Mouse (Mus musculus) thymus, postnatal 14 days (tissue): ENCODE data around the gene Bmpr1b.

Source experiments
- DNase-seq: peaks from one replicate; pipeline ENCODE4 v3.0.0; 2021

The Bmpr1b gene

DNA sequence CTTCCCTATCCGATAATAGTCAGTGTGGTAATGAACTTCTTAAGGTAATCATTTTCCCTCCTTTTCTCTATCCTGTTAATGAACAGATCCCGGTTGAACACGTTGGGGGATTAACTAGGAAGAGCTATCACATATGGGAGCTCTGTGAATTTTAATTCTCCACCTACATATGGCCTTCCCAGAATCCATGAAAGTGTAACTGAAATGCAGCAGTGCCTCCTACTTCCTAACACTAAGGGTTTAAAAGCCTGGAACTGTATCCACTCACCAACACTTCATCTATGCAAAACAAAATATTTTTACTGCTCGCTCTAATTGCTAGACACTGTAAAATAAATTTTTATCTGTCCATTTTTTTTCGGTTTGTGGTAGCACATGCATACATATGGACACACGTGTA, 63.0 kb downstream of the Bmpr1b start:
- no peak for DNase-seq

DNA sequence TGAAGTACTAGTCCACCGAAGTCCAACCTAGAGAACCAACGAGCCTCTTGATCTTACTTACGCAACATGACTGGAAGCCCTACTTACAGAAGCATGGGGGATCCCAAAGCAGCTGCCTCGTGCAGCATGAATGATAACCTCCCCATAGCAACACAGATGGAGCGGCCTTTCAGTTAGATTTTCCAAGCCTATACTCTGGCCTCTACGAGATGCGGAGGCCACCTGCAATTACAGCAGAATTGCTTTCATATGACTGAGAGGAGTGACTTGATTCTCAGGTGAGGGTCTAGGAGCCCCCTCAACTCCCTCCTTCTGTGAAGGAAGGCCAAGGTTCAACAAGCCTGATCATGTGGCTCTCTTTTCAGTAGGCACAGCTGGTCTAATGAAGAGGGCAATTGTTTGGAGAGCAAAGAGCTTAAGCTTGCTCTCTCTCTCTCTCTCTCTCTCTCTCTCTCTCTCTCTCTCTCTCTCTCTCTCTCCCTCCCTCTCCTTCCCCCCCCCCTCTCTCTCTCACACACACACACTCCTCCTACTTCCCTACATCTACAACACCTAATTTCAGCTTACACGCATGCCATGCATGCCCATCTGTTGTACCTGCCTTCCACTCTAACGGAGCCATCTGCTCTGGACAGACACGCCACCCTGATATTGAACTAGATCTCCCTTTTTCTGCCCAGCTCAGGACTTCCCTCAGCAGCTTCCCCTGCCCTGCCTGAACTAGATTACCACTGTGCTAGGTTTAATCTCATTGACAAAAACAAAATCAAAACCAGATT, 65.0 kb downstream of the Bmpr1b start:
- DNase-seq = no peak

DNA sequence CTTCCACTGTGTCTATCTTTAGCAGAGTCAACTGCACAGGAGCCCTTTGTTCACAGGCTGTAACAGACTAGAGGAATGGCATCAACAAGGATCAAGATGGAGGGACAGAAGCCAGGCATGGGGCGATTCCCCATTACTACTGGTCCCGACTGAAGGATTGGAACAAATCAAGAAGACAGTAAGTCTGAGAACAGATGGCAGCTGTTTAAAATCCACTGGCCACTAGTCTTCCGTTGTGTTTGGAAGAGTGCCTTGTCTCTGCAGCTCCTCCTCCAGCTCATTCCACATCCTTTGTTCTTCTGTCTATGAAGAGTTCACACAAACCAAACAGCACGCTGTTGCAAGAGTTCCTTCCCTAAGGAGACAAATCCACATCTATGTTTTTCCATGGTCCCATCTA, 65.6 kb downstream of the Bmpr1b start:
- DNase-seq = no peak

DNA sequence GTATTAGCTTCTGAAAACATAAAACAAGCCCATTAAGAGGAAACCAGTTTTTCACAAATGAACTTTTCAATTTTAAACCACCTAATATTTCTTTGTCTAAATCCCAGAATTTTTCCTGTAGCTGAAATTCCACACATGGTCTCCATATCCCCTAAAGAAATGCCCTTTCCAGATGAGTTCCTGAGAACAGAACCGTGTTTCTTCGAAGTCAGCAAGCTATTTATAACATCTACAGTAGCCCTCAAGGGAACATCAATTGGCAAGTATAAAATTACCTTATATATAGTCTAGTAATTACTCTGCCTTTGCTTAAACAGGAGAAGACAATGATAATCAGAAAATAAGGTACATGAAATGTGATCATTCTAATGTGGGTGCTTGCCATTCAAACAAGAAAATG, 70.1 kb downstream of the Bmpr1b start:
- no peak for DNase-seq

DNA sequence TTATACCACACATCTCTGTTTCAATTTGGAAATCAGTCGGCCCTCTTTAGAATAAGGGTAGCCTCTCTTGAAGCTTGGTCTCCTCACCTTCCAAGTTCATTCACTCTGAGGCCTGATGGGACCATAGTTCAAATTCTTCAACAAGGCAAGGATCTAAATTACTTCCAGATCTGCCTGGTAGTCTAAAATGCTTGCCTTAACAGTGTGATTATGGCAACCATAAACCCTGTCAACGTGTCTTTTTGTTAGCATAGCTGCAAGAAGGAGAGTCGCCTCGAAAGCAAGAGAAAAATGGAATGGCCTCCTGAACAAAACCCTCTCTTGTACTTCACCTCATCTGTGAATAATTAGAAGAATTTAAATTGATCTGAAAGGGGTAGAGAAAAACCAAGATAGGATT, 75.2 kb downstream of the Bmpr1b start:
- DNase-seq = no peak

DNA sequence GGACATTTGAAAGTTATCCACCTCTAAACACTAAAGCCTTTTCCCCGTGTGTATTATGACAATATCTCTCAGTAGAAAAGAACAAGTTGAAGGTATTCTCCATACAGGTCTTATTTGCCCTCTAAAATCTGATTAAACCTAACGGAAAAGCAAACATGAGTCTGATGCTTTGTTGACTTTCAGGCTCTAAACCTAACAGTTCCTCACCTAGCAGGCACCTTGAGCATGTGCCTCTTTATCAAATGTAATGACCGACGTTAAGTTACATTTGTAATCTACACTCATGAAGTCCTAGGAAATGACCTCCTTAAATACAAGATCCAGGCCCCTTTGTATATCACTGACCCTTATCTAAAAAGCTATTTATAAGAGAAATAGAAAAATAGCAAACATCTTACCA, 79.5 kb downstream of the Bmpr1b start:
- DNase-seq = no peak

DNA sequence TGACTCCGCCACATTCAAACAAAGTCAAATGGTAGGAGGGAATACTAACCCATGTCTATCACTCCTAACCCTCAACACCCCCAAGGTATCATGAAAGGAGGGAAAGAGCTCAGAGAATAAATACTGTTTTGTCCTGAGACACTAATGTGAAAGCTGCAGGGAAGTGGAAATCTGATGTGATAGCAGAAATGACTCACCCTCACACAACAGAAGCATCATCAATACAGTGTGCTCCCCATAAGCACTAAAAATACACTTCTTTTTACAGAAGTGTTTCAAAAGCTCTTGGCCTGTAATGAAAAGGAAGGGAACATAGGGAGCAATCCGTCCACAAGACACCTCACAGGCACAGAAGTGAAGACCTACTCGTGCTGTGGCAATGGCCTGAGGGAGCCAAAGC, 83.3 kb downstream of the Bmpr1b start:
- DNase-seq = no peak

DNA sequence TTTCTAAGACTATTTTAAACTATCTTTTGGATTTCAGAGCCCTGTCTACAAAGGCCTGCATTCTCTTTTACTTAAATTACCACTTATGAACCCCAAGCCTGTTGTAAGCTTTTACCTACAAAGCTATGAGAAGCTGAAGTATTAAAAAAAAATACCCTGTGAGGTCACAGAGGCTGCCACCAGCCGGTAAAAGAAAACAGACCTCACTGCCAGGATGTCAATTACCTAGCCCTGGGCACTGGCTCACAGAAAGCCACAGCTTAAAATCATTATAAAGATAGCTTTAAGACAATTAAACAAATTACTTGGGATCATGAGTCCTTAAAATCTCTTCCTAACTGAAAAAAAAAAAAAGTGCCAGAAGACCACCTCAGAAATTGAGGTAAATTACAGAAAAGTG, 85.1 kb downstream of the Bmpr1b start:
- DNase-seq = no peak

DNA sequence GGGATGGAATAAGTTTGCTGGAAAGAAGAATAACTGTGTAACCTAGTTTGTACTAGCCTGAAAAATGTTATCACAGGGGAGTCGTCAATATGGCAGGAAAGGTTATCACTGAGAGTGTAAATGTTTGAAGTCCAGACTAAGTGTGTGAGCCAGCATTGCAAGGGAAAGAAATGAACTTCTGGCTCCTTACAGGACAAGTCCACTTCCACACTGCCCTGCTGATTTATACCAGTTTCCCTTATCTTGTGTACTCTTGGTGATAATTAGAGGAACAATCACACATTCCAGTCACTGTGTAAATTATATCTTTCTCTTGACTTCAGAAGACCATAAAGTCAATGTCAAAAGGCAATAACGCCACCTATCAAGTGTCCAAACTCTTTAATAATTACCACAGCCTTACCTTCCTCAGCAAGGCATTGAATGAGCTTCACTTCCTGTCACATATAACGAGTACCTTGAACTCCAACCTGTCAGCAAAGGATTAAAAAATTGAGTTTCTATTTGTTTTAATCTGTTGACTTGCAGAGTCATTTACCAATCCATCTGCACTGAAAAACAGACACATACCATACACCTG, 91.4 kb downstream of the Bmpr1b start:
- DNase-seq = no peak

DNA sequence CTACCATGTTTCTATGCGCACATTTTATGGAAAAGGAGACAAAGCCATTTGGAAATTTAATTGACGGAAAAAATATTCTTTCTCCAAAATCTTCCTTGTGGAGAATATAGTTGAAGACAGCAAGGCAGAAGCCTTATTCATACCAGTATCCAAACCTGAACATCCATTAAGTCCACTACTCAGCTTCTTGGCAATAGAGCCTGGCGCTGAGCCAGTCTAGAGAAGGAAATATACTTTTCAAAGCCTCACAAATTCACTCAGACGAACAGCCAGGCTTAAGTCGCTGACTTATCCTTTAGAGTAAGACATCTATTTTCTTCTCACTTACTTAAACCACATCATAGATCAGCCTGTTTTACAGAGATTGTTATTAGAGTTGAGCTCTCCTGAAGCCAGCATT, 97.6 kb downstream of the Bmpr1b start:
- no peak for DNase-seq

DNA sequence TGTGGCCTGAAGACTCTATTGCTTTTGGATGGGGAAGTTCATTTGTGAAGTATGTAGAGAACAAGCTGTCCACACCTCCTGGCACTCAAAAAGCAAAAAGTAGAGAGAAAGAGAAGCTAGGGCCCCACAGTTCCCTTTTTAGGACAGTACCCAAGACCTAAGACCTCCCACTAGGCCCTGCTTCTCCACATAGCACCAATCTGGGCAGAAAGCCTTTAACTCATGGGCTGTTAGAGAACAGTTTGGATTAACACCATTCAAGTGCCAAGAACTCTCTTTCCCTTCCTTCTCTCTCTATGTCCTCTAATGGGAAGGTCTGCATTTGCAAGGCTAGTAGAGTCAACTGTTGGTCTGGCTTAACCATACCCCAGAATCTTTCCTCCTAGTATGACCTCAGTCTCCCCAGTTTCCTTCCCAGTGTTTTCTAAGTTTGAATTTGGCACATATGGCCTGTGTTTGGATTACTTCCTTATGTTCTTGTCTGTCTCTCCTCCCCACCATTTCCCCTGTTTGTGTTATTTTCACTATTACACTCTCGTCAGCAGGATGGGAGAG, 102.4 kb downstream of the Bmpr1b start:
- DNase-seq = no peak

DNA sequence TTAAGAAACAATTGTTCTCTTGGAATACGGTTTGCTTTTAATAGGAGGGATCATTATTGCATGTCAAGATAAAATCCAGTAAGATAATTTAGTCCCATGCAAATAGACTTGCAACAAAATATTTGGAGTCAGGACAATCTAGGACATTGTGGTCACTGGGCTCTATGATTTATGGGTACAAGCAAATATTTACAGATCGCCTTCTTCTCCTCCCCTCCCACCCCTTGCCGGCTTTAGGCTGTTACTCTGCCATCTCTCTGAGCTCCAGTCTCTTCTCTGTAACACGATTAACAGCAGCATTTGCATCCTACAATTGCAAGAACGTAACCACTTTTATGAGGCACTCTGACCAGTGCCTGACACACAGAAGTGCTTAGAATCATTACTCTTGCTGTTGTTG, 104.1 kb downstream of the Bmpr1b start:
- DNase-seq = no peak

DNA sequence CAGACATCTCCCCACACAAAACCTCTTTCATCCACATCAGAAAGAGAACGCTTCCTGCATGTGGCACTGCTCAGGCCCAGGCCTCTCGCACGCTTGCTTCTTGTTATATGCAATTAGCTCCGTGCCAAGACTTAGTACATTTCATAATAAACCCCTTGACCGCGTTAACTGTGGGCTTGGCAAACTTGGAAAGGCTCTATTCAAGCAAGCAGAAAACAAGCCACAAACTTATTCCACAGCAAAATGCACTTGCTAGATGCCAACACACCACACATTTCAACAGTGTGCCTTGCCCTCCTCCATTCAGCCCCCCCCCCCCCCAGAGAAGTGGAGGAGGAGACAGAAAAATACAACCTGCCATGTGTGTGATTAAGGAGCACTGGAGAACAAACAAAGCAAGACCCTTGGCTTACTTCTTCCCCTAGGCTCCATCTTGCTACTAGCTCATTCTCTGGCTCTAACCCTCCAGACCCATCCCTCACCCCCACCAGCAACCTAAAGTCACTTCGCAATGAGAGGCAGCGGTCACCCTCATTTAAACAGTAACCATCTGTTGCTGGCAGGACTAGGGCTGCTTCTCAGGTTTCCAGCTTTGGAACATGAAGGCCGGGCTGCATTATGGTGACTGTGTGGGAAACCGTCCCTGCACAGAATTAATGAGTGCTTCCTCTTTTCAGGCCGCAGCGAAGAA, 105.5 kb downstream of the Bmpr1b start:
- DNase-seq = no peak

DNA sequence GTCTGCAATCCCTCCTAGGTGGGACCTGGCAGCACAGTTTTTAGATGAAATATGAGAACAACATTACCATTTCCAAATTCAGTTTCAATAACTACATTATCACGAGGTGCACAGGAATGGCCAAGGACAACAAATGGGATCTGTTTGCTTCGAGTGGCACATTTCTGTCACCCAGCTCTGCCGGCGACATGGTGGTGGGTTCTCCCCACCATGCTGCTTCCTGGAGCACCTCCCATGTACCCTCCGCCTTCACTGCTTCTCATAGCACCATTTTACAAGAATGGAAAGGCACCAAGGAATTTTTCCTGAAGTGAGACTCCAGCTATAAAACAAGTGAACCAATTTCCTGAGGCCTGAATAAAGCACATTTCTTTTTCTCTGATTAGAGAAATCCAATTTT, 108.0 kb downstream of the Bmpr1b start:
- DNase-seq = no peak

DNA sequence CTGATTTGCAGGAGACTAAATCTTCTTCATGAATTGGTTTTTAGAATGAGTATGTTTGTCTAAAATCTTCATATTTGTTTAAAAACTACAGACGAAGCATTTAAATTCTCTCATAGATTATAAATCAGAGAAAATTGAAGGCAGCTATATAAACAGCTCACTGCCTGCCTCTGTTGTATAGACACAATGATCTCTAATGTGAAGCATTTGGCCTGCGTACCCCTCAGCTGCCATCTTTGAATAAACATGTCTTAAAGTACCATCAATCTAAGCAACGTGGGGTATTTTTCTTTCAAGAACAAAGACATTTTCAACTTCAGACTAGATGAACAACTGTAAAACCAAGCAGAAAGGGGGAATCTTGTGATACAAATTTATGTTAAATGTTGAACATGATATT, 109.3 kb downstream of the Bmpr1b start:
- no peak for DNase-seq

DNA sequence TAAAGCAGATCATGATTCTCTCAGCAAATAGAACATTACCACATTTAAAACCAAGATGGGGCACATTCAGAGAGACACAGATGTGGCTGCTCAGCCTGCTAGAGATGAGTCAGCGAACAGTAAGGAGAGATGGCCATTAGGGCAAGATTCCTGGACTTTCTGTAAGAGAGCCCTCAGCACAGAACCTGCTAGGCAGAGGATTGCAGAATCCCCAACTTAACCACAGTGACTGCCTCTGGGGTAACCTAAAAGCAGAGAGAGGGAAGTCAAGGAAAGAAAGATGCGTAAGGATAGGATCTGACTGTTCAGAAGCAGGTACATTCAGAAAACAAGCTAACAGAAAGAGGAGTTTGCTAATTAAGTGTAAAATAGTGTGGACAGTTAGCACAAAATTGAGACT, 118.5 kb downstream of the Bmpr1b start:
- DNase-seq = no peak

DNA sequence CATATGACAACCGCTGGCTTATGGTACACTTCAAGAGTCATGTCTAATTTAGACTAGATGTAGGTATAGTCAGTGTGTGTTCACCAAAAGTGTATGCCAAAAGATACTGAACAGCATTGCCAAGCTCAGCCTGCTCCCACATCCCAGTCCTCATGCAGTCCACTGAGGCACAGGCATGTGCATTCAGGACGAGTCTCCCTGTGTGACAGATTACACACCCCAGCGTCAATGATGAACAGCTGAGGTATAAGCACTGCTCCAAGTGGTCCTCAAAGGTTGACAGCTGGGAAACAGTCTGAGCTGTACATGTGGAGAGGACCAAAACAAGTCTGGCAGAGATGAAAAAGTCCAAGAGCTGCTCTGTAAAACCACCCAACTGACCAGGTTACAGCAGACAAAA, 119.6 kb downstream of the Bmpr1b start:
- no peak for DNase-seq

DNA sequence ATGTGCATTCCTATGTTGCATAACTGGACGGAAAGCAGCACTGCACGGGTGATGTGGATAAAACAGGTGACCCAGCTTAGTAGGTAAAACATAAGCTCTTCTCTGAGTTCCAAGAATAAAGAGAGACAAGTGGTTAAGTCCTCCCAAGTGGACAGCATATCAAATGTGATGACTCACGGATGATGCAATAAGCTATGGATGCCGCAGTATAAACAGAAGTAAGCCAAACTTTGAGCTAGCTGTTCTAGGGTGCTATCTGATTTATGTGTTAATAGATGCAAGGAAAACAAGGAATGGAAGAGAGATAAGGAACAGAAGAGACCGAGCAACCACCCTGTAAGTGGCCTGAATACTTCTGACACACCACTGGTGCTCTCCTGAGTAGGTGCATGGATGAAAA, 120.1 kb downstream of the Bmpr1b start:
- no peak for DNase-seq

DNA sequence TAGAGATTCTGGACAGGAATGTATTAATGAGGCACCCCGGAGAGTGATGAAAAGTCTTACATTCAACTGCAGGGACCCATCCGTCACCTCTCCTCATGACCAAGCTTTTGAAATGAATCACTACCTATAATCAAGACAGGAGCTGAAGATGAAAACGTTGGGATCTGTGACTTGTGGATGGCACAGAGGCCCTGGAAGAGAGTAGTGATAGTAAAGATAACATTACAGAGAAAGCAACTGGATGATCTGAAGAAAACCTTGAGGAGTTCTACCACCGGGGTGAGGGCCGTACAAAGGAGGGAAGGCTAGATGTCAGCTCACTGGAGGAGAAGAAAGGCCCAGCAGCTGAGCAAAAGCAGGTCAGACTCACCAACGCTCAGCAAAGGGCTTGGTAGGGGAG, 120.7 kb downstream of the Bmpr1b start:
- DNase-seq = no peak

DNA sequence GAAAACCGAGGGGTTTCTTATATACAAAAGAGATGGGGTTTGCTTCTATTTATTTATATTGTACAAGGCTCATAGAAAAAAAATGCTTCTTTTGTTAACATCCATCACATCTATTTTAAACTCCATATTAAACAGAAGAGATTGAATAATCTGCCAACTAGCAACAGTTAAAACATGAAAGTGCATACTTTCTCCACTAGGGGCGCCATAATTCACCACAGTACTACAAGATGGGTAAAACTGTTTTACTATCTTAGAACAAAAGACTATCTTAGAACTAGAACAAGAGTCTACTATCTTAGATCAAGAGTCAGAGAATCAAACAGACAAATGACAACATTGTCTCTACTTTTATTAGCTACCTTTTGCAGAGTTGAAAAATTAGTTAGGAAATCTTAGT, 125.8 kb downstream of the Bmpr1b start:
- no peak for DNase-seq

DNA sequence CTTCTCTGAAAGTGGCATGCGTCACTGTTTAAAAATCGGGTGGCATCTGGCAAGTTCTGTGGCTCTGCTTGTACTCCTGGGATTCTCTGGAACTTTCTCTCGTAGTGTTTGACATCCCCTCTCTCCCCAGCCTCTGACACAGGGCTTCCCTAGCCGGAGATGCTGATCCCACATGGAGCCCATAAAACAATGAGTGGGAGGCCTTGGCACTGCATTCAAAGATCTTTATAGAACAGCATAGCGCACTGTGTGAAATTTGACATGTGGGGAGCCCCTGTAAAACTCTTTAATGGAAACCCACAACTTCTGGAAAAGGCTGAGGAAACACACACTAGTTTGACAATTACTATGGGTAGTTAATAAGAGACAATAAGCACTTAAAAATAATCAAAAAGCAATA, 126.2 kb downstream of the Bmpr1b start:
- no peak for DNase-seq

DNA sequence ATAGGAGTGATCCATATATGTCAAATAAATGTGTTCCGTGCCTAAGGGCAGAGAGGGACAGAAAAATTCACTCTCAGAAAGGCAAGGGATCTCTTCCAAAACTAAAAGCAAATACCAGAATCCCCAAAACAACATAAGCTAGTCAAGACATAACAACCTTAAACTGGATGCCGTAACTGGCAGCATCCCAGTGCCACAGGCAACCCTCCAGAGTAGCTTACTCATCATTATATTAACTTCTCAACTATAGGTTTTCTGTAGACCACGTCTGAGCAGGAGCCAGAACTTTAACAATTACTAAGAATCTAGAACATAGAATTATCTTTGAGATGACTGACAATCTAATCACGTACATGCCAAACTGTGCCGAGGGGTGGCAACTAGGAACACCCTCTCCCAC, 128.9 kb downstream of the Bmpr1b start:
- DNase-seq = no peak

DNA sequence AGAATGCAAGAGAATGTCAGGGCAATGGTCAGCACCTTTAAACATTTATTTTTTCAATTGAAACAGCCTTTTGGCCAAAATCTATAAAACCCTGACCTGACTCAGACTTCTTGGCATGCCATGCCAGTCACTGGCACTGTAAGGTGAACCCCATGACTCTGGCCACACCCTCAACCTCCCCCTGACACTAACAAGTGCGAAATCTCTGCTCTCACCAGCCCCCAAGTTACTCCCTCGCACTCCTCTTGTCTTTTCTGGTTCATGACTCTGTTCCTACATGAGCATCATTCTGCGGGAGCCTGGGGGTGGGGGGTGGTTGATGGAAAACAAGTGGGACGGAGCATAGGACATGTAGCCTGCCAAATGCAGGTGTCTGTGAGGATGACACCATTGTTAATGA, 135.1 kb downstream of the Bmpr1b start:
- no peak for DNase-seq

DNA sequence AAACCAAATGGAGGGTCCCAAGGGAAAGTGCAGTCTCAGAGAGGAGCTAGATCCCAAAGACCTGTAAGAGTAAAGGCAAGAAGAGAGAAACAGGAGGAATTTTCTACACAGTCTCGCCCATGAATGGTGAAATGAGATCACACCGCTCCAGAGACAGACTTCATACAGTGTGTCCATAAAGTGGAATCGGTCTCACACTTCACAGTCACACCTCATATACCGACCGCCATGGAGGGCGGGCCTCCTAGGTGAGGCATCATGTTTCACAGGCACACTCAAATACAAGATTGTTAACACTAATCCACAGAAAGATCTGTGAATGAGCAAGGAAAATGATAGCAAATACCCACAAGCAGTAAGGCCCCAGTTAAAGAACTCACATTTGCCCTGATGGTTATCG, 149.5 kb downstream of the Bmpr1b start:
- DNase-seq = no peak
